Mouse (Mus musculus): ENCODE measurements at regions not wholly inside any gene's neighbourhood (a gene's known extent, or its start where the extent isn't known, plus 50 kb on each side); places are given as distances from the start of the nearest gene placed in this dataset.

GRCm38 (mm10) chr10:24520515-24520914 lies 74.7 kb upstream of the Ccn2 start:
- TF ChIP-seq CTCF (IDR thresholded peaks at IDR 0.05) (no peak), POLR2A (IDR thresholded peaks at IDR 0.05; ENCODE audit: insufficient read depth, low read depth, low read length) (no peak)
